Mouse (Mus musculus) granulocyte monocyte progenitor cell, adult 5-6 weeks (primary cell): ENCODE data around the gene Il17rb. TPM values are rescaled to one million over a fixed set of nuclear protein-coding genes. Genes with fewer than 3 reads are reported as not detected.
A peak's percentile ranks its signal among the peaks of the same experiment; 100 is the strongest.

Experiments used
- ATAC-seq: replicated peaks from 2 replicates; pipeline ENCODE4 v1.8.0; 2016; ENCODE audit warnings: mild to moderate bottlenecking, moderate TSS enrichment, inconsistent platforms; ENCODE audit not compliant: poor library complexity, severe bottlenecking
- total RNA-seq, 2 experiments: library from RNA; stranded (forward) in 1 of 2; stranded (reverse) in 1 of 2; fragments of 200-712, 200-1000 nt in 1 of 2; fragments of >200 nt in 1 of 2; fragmentation: Nextera tagmentation in 1 of 2; gene quantifications; 2 replicates each; pipeline ENCODE4 v1.2.3; 2014 to 2017

Il17rb gene
- total RNA-seq (2014; fragmentation: Nextera tagmentation) (4.0 and 13.5 TPM in 2 replicates), total RNA-seq (2017) (5.2 and 7.2 TPM in 2 replicates)

DNA sequence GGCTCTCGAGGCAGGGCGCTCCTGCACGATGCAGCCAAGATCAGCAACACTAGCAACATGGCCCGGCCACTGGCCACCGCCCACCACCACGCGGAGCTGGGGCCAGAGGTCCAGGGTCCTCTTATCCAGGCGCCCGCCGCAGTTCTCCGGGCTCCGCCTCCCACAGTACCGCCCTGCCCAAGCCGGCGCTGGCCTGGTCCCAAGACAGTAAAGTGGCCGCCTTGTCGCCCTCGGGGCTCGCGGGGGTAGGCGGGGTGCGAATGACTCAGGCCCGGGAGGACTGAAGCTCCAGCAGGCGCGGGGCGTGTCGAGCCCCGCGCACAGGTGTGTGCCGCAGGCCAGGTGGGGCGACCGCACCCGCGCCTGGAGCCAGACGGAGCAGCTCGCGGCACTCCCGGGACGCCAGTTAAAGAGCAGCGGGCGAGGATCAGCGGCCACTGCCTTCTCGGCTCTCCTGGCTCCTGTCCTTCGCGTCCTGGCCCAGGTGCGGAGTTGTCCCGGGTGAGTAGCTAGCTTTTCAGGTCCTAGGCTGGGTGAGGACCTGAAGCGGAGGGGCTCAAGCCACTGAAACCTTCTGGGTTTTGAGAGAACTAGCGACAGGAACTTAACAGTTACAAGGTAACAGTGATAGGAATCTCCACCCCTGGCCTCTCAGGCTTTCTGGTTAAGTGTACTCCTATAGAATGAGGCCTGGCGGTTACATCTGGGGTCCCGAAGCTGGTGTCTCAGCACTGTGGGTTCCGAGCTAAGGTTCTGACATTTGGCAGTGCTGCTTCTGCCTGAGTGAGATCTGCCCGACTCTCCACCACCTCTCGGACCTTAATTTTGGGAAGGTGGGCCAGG is at the start of gene Il17rb, which contains the start of gene Chdh:
TSS of gene Il17rb (minus strand) at position 164 of the 843 bp plus-strand sequence.
TSS of gene Chdh (plus strand) at position 291 of the 843 bp plus-strand sequence.
- ATAC-seq = peak; percentile 77

DNA sequence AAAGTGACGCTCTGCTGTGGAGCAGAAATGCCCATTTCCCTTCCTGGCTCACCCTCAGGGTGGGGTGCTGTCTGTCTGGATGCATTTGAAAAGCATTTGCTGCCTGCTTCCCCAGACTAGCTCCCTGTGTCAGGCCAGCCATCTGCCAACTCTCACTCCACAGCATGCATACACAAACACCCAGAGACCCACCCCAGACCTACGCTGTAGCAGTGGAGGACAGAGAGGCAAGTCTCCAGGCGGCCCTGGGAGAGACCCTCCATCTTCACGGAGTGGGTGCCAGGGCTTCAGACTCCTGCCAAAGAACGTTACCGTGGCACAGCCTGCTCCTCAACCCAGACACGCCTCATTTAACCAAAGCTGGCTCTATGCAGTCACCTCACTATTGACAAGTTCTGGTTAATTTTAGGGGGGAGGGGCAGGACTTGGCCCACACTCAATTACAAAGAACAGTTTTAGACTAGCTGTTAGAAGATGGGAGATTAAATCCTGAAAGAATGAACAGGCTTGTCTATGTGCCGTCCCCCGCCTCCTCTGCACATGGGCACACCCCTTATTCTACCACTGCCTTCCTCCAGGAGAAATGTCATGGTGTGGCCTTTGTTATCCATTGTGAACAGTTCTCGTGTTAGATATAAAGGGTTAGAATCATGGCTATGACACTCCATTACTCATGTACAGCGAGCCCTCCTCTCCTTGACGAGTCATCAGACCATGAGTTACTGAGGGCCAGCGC is 47.5 kb upstream of the Il17rb start:
- ATAC-seq = peak; percentile 18; the same call in 1 of the 2 replicates

DNA sequence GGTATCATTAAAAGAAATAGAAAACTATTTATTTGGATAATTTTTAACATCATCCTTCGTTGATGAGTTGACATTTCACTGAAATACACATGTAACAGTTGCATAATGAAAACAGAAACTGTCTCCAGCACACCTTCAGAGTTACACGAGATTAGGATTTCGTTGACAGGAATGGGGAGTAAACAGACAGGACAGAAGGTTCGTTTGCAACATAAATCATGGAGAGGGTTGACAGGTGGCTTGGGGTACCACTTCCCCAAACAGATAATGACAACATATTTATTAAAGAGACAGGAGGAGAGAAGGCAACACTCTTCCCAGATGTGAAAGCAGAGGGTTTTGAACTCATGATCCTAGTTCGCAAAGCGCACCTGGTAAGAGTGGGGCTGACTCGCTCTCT is 46.2 kb upstream of the Il17rb start:
- ATAC-seq = peak; percentile 72

DNA sequence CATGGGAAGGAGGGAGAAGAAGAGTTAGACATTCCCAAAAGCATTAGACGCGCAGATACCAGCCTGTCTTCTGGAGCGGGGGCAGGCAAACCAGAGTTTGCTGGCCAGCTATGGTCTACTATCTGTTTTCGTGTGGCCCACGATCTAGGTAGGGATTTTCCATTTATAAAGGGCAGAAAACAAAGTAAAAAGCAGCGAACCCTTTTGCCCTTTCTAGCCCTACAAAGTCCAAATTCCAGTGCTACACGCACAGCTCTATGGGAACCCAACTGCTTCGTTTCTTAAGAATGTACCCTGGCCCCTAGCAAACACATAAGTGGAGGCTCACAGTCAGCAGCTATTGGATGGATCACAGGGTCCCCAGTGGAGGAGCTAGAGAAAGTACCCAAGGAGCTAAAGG is 41.6 kb upstream of the Il17rb start:
- ATAC-seq = no peak

DNA sequence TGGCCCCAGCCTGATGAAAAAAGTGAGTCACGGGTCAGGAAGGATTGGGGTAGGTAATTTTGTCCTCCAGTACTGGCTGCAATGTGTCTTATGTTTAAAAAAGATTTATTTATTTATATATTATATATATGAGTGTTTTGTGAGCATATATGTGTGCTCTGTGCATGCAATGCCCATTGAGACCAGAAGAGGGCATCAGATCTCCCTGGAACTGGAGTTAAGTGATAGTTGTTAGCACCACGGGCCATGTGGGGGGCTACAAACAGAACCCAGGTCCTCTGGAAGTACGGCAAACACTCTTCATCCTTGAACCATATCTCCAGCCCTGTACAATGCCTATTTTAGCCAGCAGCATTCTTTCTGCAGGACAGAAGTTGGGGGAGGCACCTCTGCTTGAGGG is 39.4 kb upstream of the Il17rb start:
- ATAC-seq = no peak

DNA sequence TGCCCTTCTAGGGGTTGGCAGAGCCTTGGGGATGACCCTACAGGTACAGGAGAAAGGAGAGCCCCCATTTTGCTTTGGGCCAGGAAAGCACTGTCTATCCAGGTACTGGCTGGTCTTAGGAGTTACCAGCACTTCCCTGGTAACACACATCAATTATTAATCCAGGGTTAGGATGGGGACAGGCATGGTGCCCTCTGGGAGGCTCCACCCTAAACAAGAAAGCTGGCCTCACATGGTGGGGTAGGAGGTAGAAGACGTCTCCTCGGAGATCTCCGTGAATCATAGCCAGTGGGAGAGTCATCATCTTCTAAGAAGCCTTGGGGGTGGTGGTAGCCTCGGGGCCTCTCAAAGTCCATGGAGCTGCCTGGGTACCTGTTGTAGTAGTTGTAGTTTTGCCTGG is 38.3 kb upstream of the Il17rb start:
- ATAC-seq = no peak

DNA sequence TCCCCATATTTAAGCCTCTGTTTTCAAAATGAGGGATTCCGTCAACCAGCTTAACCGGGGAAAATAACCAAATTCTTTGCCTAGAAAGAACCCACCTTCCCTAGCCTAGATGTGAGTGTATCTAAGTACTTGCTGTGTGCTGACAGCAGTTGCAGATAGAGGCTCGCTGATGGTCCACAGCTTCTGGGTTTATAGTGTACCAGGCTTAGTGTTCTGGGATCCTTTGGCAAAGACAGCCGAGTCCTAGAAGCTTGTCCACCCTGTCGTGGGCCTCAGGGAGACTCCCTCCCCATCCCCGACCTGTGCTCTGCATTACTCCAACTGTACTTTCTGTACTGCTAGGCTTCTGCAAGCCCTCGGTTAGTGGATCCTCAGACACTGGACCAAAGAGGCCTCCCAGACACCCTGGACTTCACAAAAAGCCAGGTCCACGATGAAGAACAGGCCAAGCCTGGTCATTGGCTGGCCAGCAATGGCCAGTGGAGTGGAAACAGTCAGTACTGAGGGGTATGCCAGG is 37.1 kb upstream of the Il17rb start:
- no peak for ATAC-seq

DNA sequence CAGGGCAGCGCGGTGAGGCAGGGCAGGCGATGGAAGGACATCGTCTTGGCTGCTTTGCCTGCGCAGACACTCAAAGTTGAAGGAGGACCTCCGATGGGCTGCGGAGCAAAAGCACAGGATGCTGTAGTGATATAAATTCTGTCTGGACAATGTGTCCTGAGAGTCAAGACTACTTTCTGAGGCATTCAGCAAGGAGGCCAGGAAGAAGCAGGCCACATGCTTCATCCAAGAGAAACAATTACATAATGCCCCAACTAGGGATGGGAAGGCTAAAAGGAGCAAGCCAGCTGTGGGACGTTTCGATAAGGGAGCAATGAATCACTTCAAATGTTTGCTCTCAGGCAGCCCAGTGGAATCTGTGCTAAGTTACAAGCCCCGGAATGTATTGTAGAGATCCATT is 36.5 kb upstream of the Il17rb start:
- no peak for ATAC-seq

DNA sequence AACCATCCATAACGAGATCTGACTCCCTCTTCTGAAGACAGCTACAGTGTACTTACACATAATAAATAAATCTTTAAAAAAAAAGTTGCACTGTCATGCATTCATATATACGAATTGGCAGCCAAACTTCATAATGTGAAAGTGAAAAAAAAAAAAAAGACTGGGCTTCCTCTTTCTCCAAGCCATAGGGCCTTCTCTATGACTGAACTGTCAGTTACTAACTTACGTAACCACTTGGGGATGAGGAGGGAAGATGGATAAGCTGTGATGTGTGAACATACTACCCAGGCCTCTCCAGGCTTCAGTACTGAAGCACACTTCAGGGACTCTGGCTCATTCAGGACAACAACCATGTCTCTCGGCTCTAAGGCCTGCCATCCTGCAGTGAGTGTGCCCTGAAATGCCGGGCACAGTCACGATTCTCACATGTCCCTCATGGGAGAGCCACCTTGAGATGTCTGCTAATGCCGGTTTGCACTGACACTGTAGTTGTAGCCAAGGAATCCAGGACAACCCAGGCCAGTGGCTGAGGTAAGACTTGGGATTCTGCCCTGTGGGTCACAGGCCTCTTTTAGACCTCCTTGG is 34.8 kb upstream of the Il17rb start:
- peak; percentile 89 for ATAC-seq

DNA sequence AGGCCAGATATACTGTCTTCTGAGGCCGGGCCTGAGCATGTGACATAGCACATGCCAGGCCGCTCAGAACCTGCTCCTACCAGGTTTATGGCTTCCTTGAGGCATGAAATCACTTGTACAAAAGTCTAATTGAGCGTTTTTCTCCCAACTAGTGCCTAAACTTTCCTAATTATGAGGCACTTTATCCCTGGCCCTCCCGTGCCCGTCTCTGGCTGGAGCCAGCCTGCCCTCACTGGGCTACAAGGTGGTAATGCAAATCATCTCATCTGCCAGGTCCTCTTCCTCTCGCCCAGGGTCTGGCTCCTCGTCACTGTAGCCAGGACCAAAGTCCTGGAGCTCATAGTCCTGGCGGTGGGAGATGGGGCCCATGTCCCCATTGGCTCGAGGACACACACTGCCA is 33.1 kb upstream of the Il17rb start:
- ATAC-seq = no peak

DNA sequence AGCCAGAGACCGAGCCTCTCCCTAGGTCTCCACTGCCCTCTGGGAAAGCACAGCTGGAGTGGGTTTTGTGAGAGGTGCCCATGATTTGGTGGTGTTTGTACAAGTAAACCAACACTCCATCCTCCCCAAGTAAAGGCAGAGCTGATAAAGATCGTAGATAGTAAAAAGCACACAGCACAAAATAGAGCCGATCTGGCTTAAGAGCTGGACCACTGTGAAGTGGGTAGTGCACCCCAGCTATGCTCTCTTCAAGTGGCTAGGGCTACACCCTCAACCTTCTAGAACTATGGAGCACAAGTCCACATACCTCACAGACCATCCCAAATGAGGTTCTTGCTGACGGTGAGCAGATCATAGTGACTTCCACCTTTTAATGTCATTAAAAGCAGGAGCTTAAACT is 30.7 kb upstream of the Il17rb start:
- no peak for ATAC-seq

DNA sequence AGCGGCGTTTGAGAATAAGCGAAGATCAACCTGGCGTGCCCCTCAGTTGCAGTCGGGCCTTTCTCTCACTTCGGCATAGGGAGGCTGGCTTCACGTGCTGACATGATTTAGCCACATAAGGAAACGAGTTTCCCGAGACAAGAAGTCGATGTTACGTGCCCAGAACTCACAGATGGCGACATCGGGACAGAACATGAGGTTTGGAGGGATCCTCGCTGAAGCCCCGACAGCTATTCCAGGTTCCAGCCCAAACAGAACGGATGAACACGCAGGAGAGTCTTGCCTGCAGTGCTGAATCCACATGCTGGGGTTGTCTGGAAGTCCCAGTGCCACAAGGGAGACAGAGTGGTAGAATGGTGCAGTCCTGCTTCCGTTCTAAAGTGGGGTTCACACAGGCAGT is 29.7 kb upstream of the Il17rb start:
- ATAC-seq = no peak

DNA sequence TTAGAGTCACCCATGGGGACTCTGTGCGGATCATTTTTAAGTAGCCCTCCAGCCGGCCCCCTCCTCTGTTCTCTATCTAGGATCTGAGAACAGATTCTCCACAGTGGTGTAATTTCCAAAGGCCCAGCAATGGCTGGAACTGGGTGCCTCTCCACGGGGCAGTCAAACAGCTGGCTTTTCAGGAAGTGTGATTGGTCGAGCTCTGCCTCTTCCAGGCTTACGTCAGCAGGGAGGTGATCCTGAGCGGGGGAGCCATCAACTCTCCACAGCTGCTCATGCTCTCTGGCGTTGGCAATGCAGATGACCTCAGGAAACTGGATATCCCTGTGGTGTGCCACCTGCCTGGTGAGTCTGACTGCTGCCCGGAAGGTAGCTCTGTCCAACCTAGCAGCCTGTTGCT is 24.7 kb upstream of the Il17rb start:
- peak; percentile 62 for ATAC-seq

DNA sequence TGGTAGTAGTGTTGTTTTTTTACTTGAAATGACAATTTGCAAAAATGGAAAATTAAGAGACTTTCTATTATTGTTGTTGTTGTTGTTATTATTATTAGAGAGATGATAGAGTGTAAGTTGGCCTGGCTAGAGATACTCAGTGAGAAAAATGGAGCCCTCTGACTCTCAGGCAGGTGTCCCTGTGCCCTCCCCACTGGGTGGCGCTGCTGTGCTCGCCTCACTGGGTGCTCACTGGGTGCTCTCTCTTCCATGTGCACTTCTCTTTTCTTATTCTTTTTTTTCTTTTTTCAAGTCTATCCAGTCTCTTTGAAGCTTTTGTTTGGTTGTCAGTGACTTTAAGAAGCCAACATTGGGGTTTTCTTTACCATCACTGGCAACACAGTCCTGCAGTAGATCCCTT is 18.7 kb upstream of the Il17rb start:
- peak; percentile 63 for ATAC-seq

DNA sequence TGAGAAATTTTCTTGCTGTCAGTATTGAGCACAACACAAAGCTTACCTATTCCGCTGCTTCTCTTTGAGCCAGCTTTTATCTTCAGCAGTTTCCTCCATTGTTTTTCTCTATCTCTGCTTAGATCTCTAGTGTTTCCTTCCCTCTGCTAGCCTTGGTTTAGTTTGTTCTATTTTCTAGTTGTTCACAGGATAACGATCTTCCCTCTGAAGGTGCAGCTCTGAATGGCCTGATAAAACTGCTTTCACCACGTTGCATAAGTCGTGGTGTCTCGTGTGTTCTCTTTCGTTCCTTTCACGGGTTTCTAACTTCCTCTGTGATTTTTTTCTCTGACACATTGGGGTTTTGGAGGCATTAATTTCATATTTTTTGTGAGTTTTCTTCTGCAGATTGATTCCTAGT is 15.7 kb upstream of the Il17rb start:
- peak; percentile 35 for ATAC-seq

DNA sequence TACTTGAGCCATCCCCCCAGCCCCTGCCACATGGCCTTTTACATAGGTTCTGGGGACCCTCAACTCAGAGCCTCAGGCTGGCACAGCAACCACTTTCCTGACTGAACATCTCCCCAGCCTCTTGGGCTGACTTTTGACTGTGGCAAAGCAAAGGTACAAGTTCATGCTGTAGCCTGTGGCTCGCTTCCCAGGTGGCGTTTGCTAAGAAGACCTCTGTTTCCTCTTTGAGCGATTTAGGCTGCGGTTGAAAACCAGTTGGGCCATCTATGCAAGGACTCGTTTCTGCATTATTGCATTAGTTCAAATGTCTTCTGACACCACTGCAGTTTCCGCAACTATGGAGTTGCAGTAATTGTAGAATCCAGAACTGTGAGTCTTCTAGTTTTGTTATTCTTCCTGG is 13.8 kb upstream of the Il17rb start:
- ATAC-seq = peak; percentile 57

DNA sequence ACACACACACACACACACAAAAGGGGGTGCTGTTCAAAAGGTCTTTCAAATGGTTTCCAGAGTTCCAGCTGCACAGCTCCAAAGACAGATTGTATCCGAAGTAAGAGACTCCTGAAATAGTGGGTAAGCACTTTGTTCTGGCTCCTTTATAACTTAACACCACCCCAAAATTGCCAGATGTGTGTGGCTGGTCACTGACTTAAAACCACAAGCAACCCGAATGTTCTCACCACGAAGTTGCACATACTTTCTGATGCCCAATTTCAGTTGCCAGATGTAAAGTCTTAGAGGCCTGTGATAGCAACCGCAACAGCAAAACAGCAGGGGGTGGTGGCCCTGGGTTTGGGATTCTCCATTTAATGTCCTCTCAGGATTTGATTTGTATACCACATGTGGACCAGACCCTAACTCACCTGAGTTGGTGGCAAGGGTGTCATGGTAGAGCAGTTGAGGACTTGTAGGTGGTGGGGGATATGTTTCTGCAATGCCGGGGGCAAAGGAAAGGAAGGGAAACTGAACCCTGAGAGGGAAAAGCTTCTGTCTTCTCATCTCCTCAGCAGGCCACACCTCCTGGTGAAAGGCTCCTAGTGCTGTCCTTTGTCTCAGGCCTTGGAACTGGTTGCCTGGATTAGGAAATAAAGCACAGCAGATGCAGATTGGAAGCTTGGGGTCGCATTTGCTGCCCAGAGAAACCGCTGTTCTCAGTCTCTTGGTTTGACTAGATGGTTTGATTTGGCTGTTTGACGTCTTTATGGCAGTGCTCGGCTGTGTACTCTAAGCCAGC is 11.3 kb upstream of the Il17rb start:
- peak; percentile 57 for ATAC-seq

DNA sequence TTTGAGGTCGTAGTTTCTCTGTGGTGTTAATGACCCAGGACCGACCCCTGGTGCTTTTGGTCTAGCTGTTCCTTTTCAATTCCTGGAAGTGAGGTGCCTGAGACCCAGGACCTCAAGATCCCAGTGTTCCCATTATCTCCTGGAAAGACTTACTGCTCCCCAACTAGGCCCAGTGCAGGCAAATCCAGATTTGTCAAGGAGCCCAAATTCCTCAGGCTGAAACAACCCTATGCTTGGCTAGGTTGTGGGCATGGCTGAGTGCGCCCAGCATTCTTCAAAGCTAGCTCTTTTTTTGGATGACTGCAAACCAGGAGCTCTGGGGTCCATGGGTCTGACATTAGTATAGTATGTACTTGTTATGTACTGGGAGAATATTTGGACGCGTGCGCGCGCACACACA is 10.7 kb upstream of the Il17rb start:
- no peak for ATAC-seq

DNA sequence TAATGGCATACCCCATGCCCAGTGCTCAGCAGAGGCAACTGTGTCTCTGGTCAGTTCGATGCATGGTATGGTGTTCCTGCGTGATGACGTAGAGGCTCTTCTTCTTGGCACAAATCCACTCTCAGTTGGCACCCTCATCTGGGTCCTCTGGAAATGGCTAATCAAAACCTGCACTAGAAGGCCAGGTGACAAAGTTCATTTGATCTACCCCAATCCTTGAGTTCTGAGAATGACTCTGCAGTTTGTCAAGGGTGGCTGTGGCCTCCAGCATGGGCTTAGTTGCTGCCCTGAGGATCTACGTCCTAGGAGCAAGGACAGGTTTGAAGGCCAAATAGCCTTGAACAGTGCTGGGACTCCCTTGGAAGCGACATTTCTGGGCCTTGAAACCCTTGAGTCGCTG is 10.2 kb upstream of the Il17rb start:
- no peak for ATAC-seq

DNA sequence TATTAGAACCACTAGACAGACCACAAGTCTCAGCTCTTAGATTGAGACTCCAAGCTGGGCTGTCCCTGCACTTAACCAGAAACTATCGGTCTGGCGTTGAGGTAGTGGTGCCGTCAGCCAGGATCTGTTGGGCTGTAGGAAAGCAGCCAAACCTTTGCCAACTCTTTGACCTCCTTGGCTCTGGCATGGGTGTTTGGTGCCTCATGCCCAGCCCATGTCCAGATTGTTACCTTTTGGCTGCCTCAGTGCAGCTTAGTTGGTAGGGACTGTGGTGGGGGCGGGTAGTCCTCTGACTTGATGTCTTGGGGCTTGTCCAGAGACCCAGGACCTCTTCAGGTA is 9.7 kb upstream of the Il17rb start:
- ATAC-seq = no peak
